Mouse (Mus musculus): Measurements from ENCODE around the gene Cd44. TPM values are rescaled to one million over a fixed set of nuclear protein-coding genes. Genes with fewer than 3 reads are reported as not detected.

Gene Cd44
- polyA plus RNA-seq, 1 experiment, result 8.9 TPM

GRCm38 (mm10) chr2:102772276-102772675, 129.2 kb downstream of the Cd44 start:
- Histone ChIP-seq H3K4me1 (ENCODE audit: control insufficient read depth, insufficient read depth, insufficient read length, low read length) (0 out of 2 replicates have a peak, but pooled peaks cover 4% of the 10 kb centered on the region), H3K4me3 (ENCODE audit: low read depth, low read length) (no peak overlapping the region), H3K36me3 (ENCODE audit: control insufficient read depth, insufficient read depth, low read length) (no peaks in the 10 kb centered on the region), H3K27me3 (ENCODE audit: control insufficient read depth, insufficient read depth, low read length) (no peaks in the 10 kb centered on the region), H3K27ac (ENCODE audit: insufficient read depth, low read depth, low read length) (no peak overlapping the region)
- WGBS, result 96% methylated on average over 5 of the region's 5 CpGs
- TF ChIP-seq POLR2A (IDR thresholded peaks at IDR 0.05; ENCODE audit: low read depth, low read length) (no peak), CTCF (IDR thresholded peaks at IDR 0.05; ENCODE audit: extremely low read depth, insufficient read length, insufficient replicate concordance, low read depth, low read length) (no peak)

- H3K36me3 ChIP-seq (ENCODE audit: control insufficient read depth, insufficient read depth, low read length), result no peaks in the 10 kb centered on the region
- no peaks in the 10 kb centered on the region for H3K27me3 ChIP-seq (ENCODE audit: control insufficient read depth, insufficient read depth, low read length)
- 0 out of 2 replicates have a peak, but pooled peaks cover 4% of the 10 kb centered on the region for H3K4me1 ChIP-seq (ENCODE audit: control insufficient read depth, insufficient read depth, insufficient read length, low read length)
- TF ChIP-seq POLR2A (IDR thresholded peaks at IDR 0.05; ENCODE audit: low read depth, low read length), result no peak
- TF ChIP-seq CTCF (IDR thresholded peaks at IDR 0.05; ENCODE audit: extremely low read depth, insufficient read length, insufficient replicate concordance, low read depth, low read length), result no peak
- H3K4me3 ChIP-seq (ENCODE audit: low read depth, low read length), result no peak overlapping the region
- WGBS, result 84% methylated on average over 1 of the region's 1 CpGs
- no peak overlapping the region for H3K27ac ChIP-seq (ENCODE audit: insufficient read depth, low read depth, low read length)
These were observed 130.2 kb downstream of the Cd44 start for GRCm38 (mm10) chr2:102771304-102771703.

- Histone ChIP-seq H3K4me3 (ENCODE audit: low read depth, low read length) (no peak overlapping the region), H3K36me3 (ENCODE audit: control insufficient read depth, insufficient read depth, low read length) (no peaks in the 10 kb centered on the region), H3K27ac (ENCODE audit: insufficient read depth, low read depth, low read length) (no peak overlapping the region), H3K27me3 (ENCODE audit: control insufficient read depth, insufficient read depth, low read length) (no peaks in the 10 kb centered on the region), H3K4me1 (ENCODE audit: control insufficient read depth, insufficient read depth, insufficient read length, low read length) (peaks cover 6% of the 10 kb centered on the region; the same call in 1 of the 2 replicates)
- 76% methylated on average over 3 of the region's 3 CpGs for WGBS
- TF ChIP-seq CTCF (IDR thresholded peaks at IDR 0.05; ENCODE audit: extremely low read depth, insufficient read length, insufficient replicate concordance, low read depth, low read length) (no peak), POLR2A (IDR thresholded peaks at IDR 0.05; ENCODE audit: low read depth, low read length) (no peak)
These were observed 133.2 kb downstream of the Cd44 start for GRCm38 (mm10) chr2:102768267-102768666.

- WGBS, result 20% methylated on average over 8 of the region's 8 CpGs
- Histone ChIP-seq H3K4me3 (ENCODE audit: low read depth, low read length) (no peak overlapping the region), H3K36me3 (ENCODE audit: control insufficient read depth, insufficient read depth, low read length) (no peaks in the 10 kb centered on the region), H3K27ac (ENCODE audit: insufficient read depth, low read depth, low read length) (peak overlapping the region; percentile 24; the same call in 1 of the 2 replicates), H3K4me1 (ENCODE audit: control insufficient read depth, insufficient read depth, insufficient read length, low read length) (peaks cover 12% of the 10 kb centered on the region; the same call in 1 of the 2 replicates), H3K27me3 (ENCODE audit: control insufficient read depth, insufficient read depth, low read length) (no peaks in the 10 kb centered on the region)
- TF ChIP-seq CTCF (IDR thresholded peaks at IDR 0.05; ENCODE audit: extremely low read depth, insufficient read length, insufficient replicate concordance, low read depth, low read length) (no peak), POLR2A (IDR thresholded peaks at IDR 0.05; ENCODE audit: low read depth, low read length) (no peak)
These were observed 136.7 kb downstream of the Cd44 start for GRCm38 (mm10) chr2:102764602-102765374.

- H3K36me3 ChIP-seq (ENCODE audit: control insufficient read depth, insufficient read depth, low read length), result no peaks in the 10 kb centered on the region
- TF ChIP-seq CTCF (IDR thresholded peaks at IDR 0.05; ENCODE audit: extremely low read depth, insufficient read length, insufficient replicate concordance, low read depth, low read length) (no peak), POLR2A (IDR thresholded peaks at IDR 0.05; ENCODE audit: low read depth, low read length) (no peak)
- WGBS, result 83% methylated on average over 2 of the region's 2 CpGs
- no peaks in the 10 kb centered on the region for H3K27me3 ChIP-seq (ENCODE audit: control insufficient read depth, insufficient read depth, low read length)
- no peak overlapping the region for H3K27ac ChIP-seq (ENCODE audit: insufficient read depth, low read depth, low read length)
- no peak overlapping the region for H3K4me3 ChIP-seq (ENCODE audit: low read depth, low read length)
- H3K4me1 ChIP-seq (ENCODE audit: control insufficient read depth, insufficient read depth, insufficient read length, low read length), result peaks cover 12% of the 10 kb centered on the region; the same call in 1 of the 2 replicates
These were observed 137.5 kb downstream of the Cd44 start for GRCm38 (mm10) chr2:102763991-102764390.

- Histone ChIP-seq H3K4me1 (ENCODE audit: control insufficient read depth, insufficient read depth, insufficient read length, low read length) (peaks cover 12% of the 10 kb centered on the region; the same call in 1 of the 2 replicates), H3K4me3 (ENCODE audit: low read depth, low read length) (no peak overlapping the region), H3K27me3 (ENCODE audit: control insufficient read depth, insufficient read depth, low read length) (no peaks in the 10 kb centered on the region), H3K36me3 (ENCODE audit: control insufficient read depth, insufficient read depth, low read length) (no peaks in the 10 kb centered on the region), H3K27ac (ENCODE audit: insufficient read depth, low read depth, low read length) (no peak overlapping the region; the same call in 1 of the 2 replicates)
- 37% methylated on average over 3 of the region's 3 CpGs for WGBS
- TF ChIP-seq POLR2A (IDR thresholded peaks at IDR 0.05; ENCODE audit: low read depth, low read length) (no peak), CTCF (IDR thresholded peaks at IDR 0.05; ENCODE audit: extremely low read depth, insufficient read length, insufficient replicate concordance, low read depth, low read length) (no peak)
These were observed 138.3 kb downstream of the Cd44 start for GRCm38 (mm10) chr2:102763176-102763575.

Other genes with a start within 250 kb of the Cd44 start
- gene Slc1a2, start 243.0 kb downstream of the Cd44 start, polyA plus RNA-seq (2012; rRNA removed), result 0.25 and 1.1 TPM in 2 replicates
- gene Pdhx, start 171.8 kb upstream of the Cd44 start, polyA plus RNA-seq (2012; rRNA removed), result 4.8 and 4.9 TPM in 2 replicates
- gene Apip, start 172.0 kb upstream of the Cd44 start, polyA plus RNA-seq (2012; rRNA removed), result 2.6 and 3.1 TPM in 2 replicates

Measured in small intestine, adult 2 months (tissue).